Mouse (Mus musculus): Measurements from ENCODE around the gene 4930513O06Rik.

The 4930513O06Rik gene

DNA sequence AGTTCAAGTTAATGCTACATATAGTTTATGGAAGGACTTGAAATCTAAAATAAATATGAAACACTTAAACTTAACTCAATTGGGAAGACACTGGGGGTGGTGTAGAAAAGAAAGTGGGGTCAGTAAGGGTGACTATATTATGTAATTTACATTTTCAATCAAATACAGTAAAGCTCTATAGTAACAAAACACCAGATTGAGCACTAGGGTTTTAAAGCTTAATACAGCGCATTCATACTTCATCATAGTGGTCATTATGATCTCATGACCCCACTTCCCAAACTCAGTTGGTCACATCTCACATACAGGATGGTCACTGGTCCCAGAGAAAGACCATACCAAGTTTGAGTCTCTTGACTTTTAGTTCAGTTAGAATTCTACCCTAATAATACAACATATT lies at the start of gene 4930513O06Rik:
Gene 4930513O06Rik (plus strand): TSS at position 301 of the 400 bp plus-strand sequence.
- no peak for DNase-seq

- no peak for DNase-seq
Measured at GRCm38 (mm10) chrX:139037666-139038065, 48.4 kb upstream of the 4930513O06Rik start.

DNA sequence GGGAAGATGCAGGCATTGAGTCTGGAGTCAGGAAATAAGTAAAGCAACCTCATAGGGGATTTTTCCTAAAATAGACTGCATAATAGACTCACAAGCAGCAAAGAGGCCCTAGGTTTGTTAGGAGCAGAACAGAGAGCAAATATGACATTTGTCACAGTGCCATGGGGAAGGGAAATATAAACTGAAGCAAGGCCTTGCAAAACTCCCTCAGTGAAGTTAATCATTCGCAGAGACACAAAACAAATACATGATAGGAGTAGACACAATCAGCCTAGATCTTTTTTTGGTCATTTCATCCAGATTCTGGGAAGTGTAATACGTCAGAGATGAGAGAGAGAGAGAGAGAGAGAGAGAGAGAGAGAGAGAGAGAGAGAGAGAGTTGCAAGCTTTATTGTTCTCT lies 46.7 kb upstream of the 4930513O06Rik start:
- no peak for DNase-seq

GRCm38 (mm10) chrX:139041148-139041547 lies 44.9 kb upstream of the 4930513O06Rik start:
- no peak for DNase-seq

DNA sequence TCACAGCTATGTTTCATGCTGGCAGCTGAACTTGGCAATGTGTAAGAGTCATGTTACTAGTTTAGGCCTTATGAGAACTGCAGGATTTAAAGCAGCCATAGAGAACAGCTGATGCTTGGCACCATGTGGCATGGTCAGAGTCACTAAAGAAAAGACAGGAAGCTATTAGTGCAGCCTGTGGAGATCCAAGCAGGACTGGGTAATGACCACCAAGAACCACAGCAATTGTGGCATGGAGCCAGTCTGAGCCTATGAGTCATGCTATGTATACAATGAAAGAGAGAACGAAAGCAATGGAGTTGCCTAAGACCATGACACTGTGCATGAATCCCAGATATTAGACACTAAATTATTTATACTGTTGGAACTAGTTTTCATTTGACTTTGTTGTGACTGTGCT lies 34.1 kb upstream of the 4930513O06Rik start:
- no peak for DNase-seq

- no peak for DNase-seq
Measured at GRCm38 (mm10) chrX:139053149-139053548, 32.9 kb upstream of the 4930513O06Rik start.

- no peak for DNase-seq
Measured at GRCm38 (mm10) chrX:139064078-139064477, 22.0 kb upstream of the 4930513O06Rik start.

DNA sequence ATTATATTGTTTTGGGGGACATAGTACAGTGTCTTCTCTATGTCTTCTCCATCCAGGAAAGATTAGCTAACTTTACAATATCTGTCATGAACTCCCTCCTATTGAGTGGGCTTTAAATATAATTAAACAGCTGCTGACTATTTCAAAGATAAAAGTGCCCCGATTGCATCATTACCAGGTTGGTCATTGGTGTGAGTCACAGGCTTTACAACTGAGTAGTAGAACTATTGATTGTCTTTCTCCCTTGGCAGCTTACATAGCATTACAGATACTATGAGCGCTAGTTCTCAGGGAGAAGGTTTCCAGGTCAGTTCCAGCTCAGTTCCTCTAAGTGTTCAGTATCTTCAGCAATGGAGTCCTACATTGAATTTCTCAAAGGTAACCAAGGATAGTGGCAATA lies 7.5 kb upstream of the 4930513O06Rik start:
- no peak for DNase-seq

DNA sequence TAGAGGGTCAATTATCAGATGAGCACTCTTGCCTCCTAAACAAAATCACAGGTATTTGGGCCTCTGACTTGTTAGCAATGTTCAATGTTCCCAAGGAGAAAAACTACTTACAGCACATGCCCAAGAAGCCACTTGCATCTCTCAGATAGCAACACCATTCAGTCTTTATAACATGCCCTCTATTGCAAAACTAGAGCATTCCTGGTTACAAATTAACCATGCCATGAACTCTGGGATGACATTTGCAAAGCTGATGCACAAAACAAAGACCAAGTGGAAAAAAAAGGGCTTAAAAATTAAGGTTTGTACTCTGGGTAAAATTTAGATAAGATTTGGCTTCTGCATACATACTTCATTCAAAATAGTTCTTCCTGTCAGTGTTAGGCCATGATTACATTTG lies 966 bp upstream of the 4930513O06Rik start, which contains the start of gene Serpina7:
Gene Serpina7 (minus strand): TSS at position 160 of the 400 bp plus-strand sequence.
- DNase-seq: peak; percentile 0

DNA sequence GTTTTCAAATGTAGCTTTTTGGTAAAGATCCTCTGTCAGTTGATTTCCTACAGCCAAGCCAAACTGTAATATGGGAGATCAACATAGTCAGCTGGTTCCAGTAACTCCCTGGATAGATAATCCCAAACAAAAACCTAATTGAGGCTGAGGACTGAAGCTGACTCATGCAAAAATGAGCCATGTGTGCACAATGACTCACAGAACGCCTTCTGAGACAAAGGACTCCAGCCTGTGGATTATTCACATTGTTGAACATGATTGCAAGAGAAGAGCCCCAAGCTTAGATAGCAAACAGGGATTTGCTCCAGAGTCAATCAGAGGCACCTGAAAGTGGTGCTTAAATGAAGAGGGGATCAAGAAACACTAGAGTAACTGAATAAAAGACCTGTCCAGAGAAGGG lies 11.2 kb downstream of the 4930513O06Rik start:
- DNase-seq: no peak

DNA sequence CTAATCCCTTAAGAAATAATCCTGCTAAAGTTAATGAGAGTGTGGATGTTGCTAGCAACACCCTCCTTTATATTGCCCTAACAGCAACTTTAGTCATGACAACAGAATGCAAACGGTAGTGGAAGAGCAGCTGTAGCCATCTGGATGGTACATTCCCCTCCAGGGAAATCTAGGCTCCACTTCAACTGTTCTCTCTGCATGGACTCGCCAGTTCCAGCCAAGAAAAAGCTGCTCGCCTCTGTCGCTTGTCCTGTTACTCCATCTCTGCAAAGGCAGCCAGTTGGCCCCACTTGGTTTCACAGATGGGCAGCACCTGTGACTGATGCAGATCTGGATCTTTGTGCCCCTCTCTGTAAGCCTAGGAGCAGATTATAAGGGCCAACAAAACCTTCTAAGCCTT lies 48.0 kb downstream of the 4930513O06Rik start:
- peak; percentile 4 for DNase-seq
